Mouse (Mus musculus): ENCODE data around the gene Fam217b. TPM values are rescaled to one million over a fixed set of nuclear protein-coding genes. Genes with fewer than 3 reads are reported as not detected.

The Fam217b gene
- 10 to 100 TPM; 12.6 to 14.0 TPM for total RNA-seq (2021)

GRCm38 (mm10) chr2:178414261-178415149 is at the start of gene Fam217b, which contains the start of gene Ppp1r3d:
Gene Fam217b (plus strand): TSS chr2:178414524.
Gene Ppp1r3d (minus strand): TSS chr2:178414472.
- DNase-seq: peak; percentile 66

GRCm38 (mm10) chr2:178407053-178407815 is 7.1 kb upstream of the Fam217b start, which contains the start of gene Sycp2:
Gene Sycp2 (minus strand): TSS chr2:178407685.
- no peak for DNase-seq

GRCm38 (mm10) chr2:178409024-178409423 is 5.3 kb upstream of the Fam217b start:
- no peak for DNase-seq

- no peak for DNase-seq
Measured at GRCm38 (mm10) chr2:178410286-178410685, 4.0 kb upstream of the Fam217b start.

- DNase-seq: peak; percentile 68
Measured at GRCm38 (mm10) chr2:178412598-178412997, 1.7 kb upstream of the Fam217b start.

- DNase-seq: no peak
Measured at GRCm38 (mm10) chr2:178413081-178413480, 1.2 kb upstream of the Fam217b start.

GRCm38 (mm10) chr2:178413481-178414260 is 653 bp upstream of the Fam217b start:
- DNase-seq: peak; percentile 49

- no peak for DNase-seq
Measured at GRCm38 (mm10) chr2:178415150-178415448, 775 bp downstream of the Fam217b start.

- no peak for DNase-seq
Measured at GRCm38 (mm10) chr2:178416427-178416826, 2.1 kb downstream of the Fam217b start.

GRCm38 (mm10) chr2:178416970-178417369 is 2.6 kb downstream of the Fam217b start:
- DNase-seq: no peak

- DNase-seq: no peak
Measured at GRCm38 (mm10) chr2:178420576-178420975, 6.3 kb downstream of the Fam217b start.

GRCm38 (mm10) chr2:178421603-178422002 is 7.3 kb downstream of the Fam217b start:
- DNase-seq: no peak

- no peak for DNase-seq
Measured at GRCm38 (mm10) chr2:178422186-178422585, 7.9 kb downstream of the Fam217b start.

- no peak for DNase-seq
Measured at GRCm38 (mm10) chr2:178423223-178423622, 8.9 kb downstream of the Fam217b start.

GRCm38 (mm10) chr2:178426229-178426628 is 11.9 kb downstream of the Fam217b start:
- peak; percentile 39 for DNase-seq

- no peak for DNase-seq
Measured at GRCm38 (mm10) chr2:178427181-178427580, 12.9 kb downstream of the Fam217b start.

GRCm38 (mm10) chr2:178428183-178428582 is 13.9 kb downstream of the Fam217b start:
- DNase-seq: no peak

GRCm38 (mm10) chr2:178428676-178429075 is 14.4 kb downstream of the Fam217b start:
- DNase-seq: no peak

GRCm38 (mm10) chr2:178429426-178429825 is 15.1 kb downstream of the Fam217b start:
- DNase-seq: no peak

GRCm38 (mm10) chr2:178430231-178430630 is 15.9 kb downstream of the Fam217b start, which contains the start of gene Cdh26:
Gene Cdh26 (plus strand): TSS chr2:178430531.
- no peak for DNase-seq

GRCm38 (mm10) chr2:178433495-178433894 is 19.2 kb downstream of the Fam217b start:
- no peak for DNase-seq

- DNase-seq: no peak
Measured at GRCm38 (mm10) chr2:178433903-178434302, 19.6 kb downstream of the Fam217b start.

GRCm38 (mm10) chr2:178437311-178437710 is 23.0 kb downstream of the Fam217b start:
- no peak for DNase-seq
